Mouse (Mus musculus): ENCODE data around the gene Esrrg. TPM values are rescaled to one million over a fixed set of nuclear protein-coding genes. Genes with fewer than 3 reads are reported as not detected.

Esrrg gene
- total RNA-seq, 1 experiment from 2014 or later = not detected

GRCm38 (mm10) chr1:188238636-188239035 is 630.0 kb downstream of the Esrrg start:
- ATAC-seq (ENCODE audit: extremely low read depth, insufficient number of reproducible peaks, low FRiP score, poor library complexity, severe bottlenecking) = no peak

GRCm38 (mm10) chr1:188241766-188242165 is 633.2 kb downstream of the Esrrg start:
- no peak for ATAC-seq (ENCODE audit: extremely low read depth, insufficient number of reproducible peaks, low FRiP score, poor library complexity, severe bottlenecking)

- no peak for ATAC-seq (ENCODE audit: extremely low read depth, insufficient number of reproducible peaks, low FRiP score, poor library complexity, severe bottlenecking)
Observed at GRCm38 (mm10) chr1:188257500-188257899, 648.9 kb downstream of the Esrrg start.

- ATAC-seq (ENCODE audit: extremely low read depth, insufficient number of reproducible peaks, low FRiP score, poor library complexity, severe bottlenecking) = no peak
Observed at GRCm38 (mm10) chr1:188260259-188261107, 651.9 kb downstream of the Esrrg start.

- ATAC-seq (ENCODE audit: extremely low read depth, insufficient number of reproducible peaks, low FRiP score, poor library complexity, severe bottlenecking) = no peak
Observed at GRCm38 (mm10) chr1:188261903-188262682, 653.5 kb downstream of the Esrrg start, which contains the start of gene Ush2a. Gene Ush2a (plus strand): TSS chr1:188262023.
